Mouse (Mus musculus) midbrain, embryonic 12.5 days (tissue): ENCODE measurements around the gene Ecm1. TPM values are rescaled to one million over a fixed set of nuclear protein-coding genes. Genes with fewer than 3 reads are reported as not detected.
A peak's percentile ranks its signal among the peaks of the same experiment; 100 is the strongest.

ENCODE experiments used
- ATAC-seq: fragments of 200-750 bp; cut with Nextera tagmentation; 2 replicates; pipeline ENCODE4 v1.8.0; 2017; ENCODE audit warnings: low read depth, moderate TSS enrichment, moderate library complexity; ENCODE audit not compliant: low FRiP score
- H3K27ac ChIP-seq: fragments of 300-500 bp; sonication (generic); replicated peaks from 2 replicates; pipeline ENCODE4 v1.5.1; 2016; ENCODE audit warnings: mild to moderate bottlenecking
- H3K27me3 ChIP-seq: fragments of 300-500 bp; sonication (generic); 2 replicates; pipeline ENCODE4 v1.6.1; 2016; ENCODE audit warnings: mild to moderate bottlenecking
- H3K36me3 ChIP-seq: fragments of 300-500 bp; sonication (generic); 2 replicates; pipeline ENCODE4 v1.6.1; 2016
- H3K4me1 ChIP-seq: fragments of 300-500 bp; sonication (generic); 2 replicates; pipeline ENCODE4 v1.6.1; 2016
- H3K4me2 ChIP-seq: fragments of 300-500 bp; sonication (generic); replicated peaks from 2 replicates; pipeline ENCODE4 v1.6.1; 2016; ENCODE audit warnings: mild to moderate bottlenecking, moderate library complexity
- H3K4me3 ChIP-seq: fragments of 300-500 bp; sonication (generic); 2 replicates; pipeline ENCODE4 v1.5.1; 2016; ENCODE audit warnings: mild to moderate bottlenecking
- H3K9ac ChIP-seq: fragments of 300-500 bp; sonication (generic); replicated peaks from 2 replicates; pipeline ENCODE4 v1.6.1; 2016; ENCODE audit warnings: mild to moderate bottlenecking, moderate library complexity
- H3K9me3 ChIP-seq: fragments of 300-500 bp; sonication (generic); 2 replicates; pipeline ENCODE4 v1.6.1; 2016; ENCODE audit warnings: mild to moderate bottlenecking
- WGBS: fragments of 180-500 bp; shearing (Covaris S2); methylation state at CpG from one replicate; pipeline ENCODE4 v1.1.7; 2016; 5-methylcytosine and 5-hydroxymethylcytosine counted together
- microRNA-seq: library from miRNA; unstranded; fragments of <30 nt; microRNA quantifications from one replicate; pipeline ENCODE4, GENCODE M21; 2017
- polyA plus RNA-seq: library from polyadenylated mRNA; unstranded; fragments of >200 nt; fragmentation: Nextera tagmentation; extraction: Ambion mirVana; gene quantifications from 2 replicates; pipeline ENCODE4 v1.2.1, GENCODE M21; 2016

The Ecm1 gene
- polyA plus RNA-seq, 1 experiment from 2014 or later: 14.2 TPM

- peaks cover 21% of the 10 kb centered on the region for H3K4me1 ChIP-seq
- no peak overlapping the region for H3K27ac ChIP-seq
- 0 out of 2 replicates have a peak, but pooled peaks have one; percentile 13 for ATAC-seq
- H3K9ac ChIP-seq: peak overlapping the region; percentile 37; the same call in 1 of the 2 replicates
- 9% methylated on average over 4 of the region's 4 CpGs for WGBS
- no peaks in the 10 kb centered on the region for H3K9me3 ChIP-seq
- no peaks in the 10 kb centered on the region for H3K36me3 ChIP-seq
- H3K4me2 ChIP-seq: peak overlapping the region; percentile 62
- H3K4me3 ChIP-seq: peak overlapping the region; percentile 40
- peaks cover 26% of the 10 kb centered on the region for H3K27me3 ChIP-seq
Measured at GRCm38 (mm10) chr3:95687168-95687523, 52.2 kb downstream of the Ecm1 start.

DNA sequence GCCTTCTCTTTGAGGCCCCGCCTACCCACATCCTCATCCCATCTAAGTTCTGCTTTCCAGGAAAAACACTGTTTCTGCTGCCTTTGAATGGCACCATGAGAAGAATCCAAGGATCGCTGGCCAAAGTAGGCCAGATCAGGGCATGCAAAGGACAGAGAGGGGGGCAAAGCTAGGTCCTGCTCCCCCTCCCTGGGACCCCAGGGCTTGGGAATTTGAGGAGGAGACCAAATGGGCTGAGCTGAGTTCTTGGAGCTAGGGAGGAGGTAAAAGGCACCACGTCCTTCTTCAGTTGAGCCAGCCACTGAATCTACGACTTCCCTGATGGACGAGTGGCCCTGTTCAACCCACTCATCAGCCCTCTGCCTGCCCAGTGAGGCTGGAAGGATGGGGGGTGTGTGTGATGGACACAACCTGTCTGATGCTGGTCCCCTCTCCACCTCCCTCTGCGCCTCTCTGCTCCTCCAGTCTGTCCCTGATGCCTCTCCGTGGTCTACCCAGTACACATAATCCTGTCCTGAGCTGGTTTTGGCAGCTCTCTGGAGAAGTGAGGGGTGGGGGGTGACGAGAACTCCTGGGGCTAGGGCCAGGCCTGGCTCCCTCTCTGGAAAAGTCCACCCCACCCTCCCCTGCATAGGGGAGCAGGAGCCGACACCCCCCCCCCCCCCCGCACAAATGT lies 52.7 kb downstream of the Ecm1 start:
- Histone ChIP-seq H3K4me3 (no peak overlapping the region), H3K27me3 (peaks cover 26% of the 10 kb centered on the region), H3K36me3 (no peaks in the 10 kb centered on the region), H3K4me2 (peak overlapping the region; percentile 62; the same call in 1 of the 2 replicates), H3K9ac (no peak overlapping the region), H3K4me1 (peaks cover 21% of the 10 kb centered on the region), H3K9me3 (no peaks in the 10 kb centered on the region), H3K27ac (no peak overlapping the region)
- ATAC-seq: no peak
- 48% methylated on average over 9 of the region's 10 CpGs for WGBS

DNA sequence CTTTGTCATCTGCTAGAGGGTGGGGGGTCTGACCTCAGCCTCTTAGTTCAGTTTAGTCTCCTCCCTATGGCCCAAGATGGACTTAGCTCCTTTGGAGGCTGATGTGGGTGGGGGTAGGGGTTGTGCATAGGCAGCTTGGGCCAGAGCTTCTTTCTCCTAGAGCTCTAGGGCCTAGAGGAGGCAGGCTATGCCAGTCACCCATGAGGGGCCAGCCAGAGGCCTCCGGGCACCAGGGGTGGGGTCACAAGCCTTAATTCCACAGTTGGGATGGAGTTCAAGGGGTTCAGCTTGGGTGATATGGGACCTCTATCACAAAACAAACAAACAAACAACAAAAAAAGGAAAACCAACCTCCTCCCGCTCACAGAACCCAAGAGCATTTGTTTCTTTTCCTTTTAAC lies 53.7 kb downstream of the Ecm1 start:
- H3K4me2 ChIP-seq: no peak overlapping the region
- H3K27me3 ChIP-seq: peaks cover 26% of the 10 kb centered on the region
- no peak for ATAC-seq
- H3K4me3 ChIP-seq: no peak overlapping the region
- H3K4me1 ChIP-seq: peaks cover 24% of the 10 kb centered on the region
- no peaks in the 10 kb centered on the region for H3K36me3 ChIP-seq
- no peaks in the 10 kb centered on the region for H3K9me3 ChIP-seq
- no peak overlapping the region for H3K9ac ChIP-seq
- 79% methylated on average over 2 of the region's 2 CpGs for WGBS
- no peak overlapping the region for H3K27ac ChIP-seq

GRCm38 (mm10) chr3:95685301-95685700 lies 54.1 kb downstream of the Ecm1 start:
- 84% methylated on average over 4 of the region's 4 CpGs for WGBS
- ATAC-seq: no peak
- no peak overlapping the region for H3K4me2 ChIP-seq
- no peaks in the 10 kb centered on the region for H3K36me3 ChIP-seq
- H3K4me3 ChIP-seq: no peak overlapping the region
- H3K27me3 ChIP-seq: peaks cover 26% of the 10 kb centered on the region
- no peak overlapping the region for H3K27ac ChIP-seq
- H3K4me1 ChIP-seq: peaks cover 24% of the 10 kb centered on the region
- no peaks in the 10 kb centered on the region for H3K9me3 ChIP-seq
- no peak overlapping the region for H3K9ac ChIP-seq

- Histone ChIP-seq H3K9ac (no peak overlapping the region), H3K4me1 (peaks cover 22% of the 10 kb centered on the region), H3K27ac (no peak overlapping the region), H3K27me3 (peaks cover 26% of the 10 kb centered on the region), H3K4me3 (no peak overlapping the region), H3K4me2 (no peak overlapping the region), H3K9me3 (no peaks in the 10 kb centered on the region), H3K36me3 (no peaks in the 10 kb centered on the region)
- 72% methylated on average over 5 of the region's 8 CpGs for WGBS
- ATAC-seq: no peak
Measured at GRCm38 (mm10) chr3:95684846-95685245, 54.5 kb downstream of the Ecm1 start.

Small RNAs within 50 kb of the gene (microRNA-seq; reads per million reads assigned to microRNA genes)
- gene Mir7014: not detected

Other genes with a start within 250 kb of the Ecm1 start
- gene Ctsk, start 240.3 kb downstream of the Ecm1 start, polyA plus RNA-seq: 8.7 and 13.7 TPM in 2 replicates
- 10.0 and 10.1 TPM in 2 replicates for gene Ctss, start 212.8 kb downstream of the Ecm1 start, polyA plus RNA-seq
- not detected in 2 replicates for gene Hormad1, start 179.9 kb downstream of the Ecm1 start, polyA plus RNA-seq
- 37.8 and 38.6 TPM in 2 replicates for gene Golph3l, start 150.6 kb downstream of the Ecm1 start, polyA plus RNA-seq
- gene Ensa, start 114.6 kb downstream of the Ecm1 start, polyA plus RNA-seq: 100 and 106 TPM in 2 replicates
- gene Mcl1, start 80.8 kb downstream of the Ecm1 start, polyA plus RNA-seq: 74.3 and 88.9 TPM in 2 replicates
- gene Adamtsl4, start 51.7 kb downstream of the Ecm1 start, polyA plus RNA-seq: 1.3 and 1.5 TPM in 2 replicates
- 50.5 and 52.3 TPM in 2 replicates for gene Tars2, start 20.6 kb upstream of the Ecm1 start, polyA plus RNA-seq
- gene Rprd2, start 79.3 kb upstream of the Ecm1 start, polyA plus RNA-seq: 29.2 and 29.4 TPM in 2 replicates
- 55.8 and 61.1 TPM in 2 replicates for gene Prpf3, start 116.3 kb upstream of the Ecm1 start, polyA plus RNA-seq
- 341 and 343 TPM in 2 replicates for gene Mrps21, start 131.9 kb upstream of the Ecm1 start, polyA plus RNA-seq
- 3.9 and 4.7 TPM in 2 replicates for gene Ciart, start 142.7 kb upstream of the Ecm1 start, polyA plus RNA-seq
- gene BC028528, start 152.4 kb upstream of the Ecm1 start, polyA plus RNA-seq: 10.2 and 12.4 TPM in 2 replicates
- gene Aph1a, start 154.4 kb upstream of the Ecm1 start, polyA plus RNA-seq: 29.7 and 33.8 TPM in 2 replicates
- gene Car14, start 165.1 kb upstream of the Ecm1 start, polyA plus RNA-seq: 19.2 and 19.5 TPM in 2 replicates
- gene Anp32e, start 189.7 kb upstream of the Ecm1 start, polyA plus RNA-seq: 328 and 374 TPM in 2 replicates